Mouse (Mus musculus) brain, embryonic 18.5 days (tissue): ENCODE measurements at regions not wholly inside any gene's neighbourhood (a gene's known extent, or its start where the extent isn't known, plus 50 kb on each side); places are given as distances from the start of the nearest gene placed in this dataset.

Experiments
- DNase-seq: peaks from one replicate; pipeline ENCODE4 v3.0.0-alpha.2; 2012; ENCODE audit warnings: low read depth, low spot score

DNA sequence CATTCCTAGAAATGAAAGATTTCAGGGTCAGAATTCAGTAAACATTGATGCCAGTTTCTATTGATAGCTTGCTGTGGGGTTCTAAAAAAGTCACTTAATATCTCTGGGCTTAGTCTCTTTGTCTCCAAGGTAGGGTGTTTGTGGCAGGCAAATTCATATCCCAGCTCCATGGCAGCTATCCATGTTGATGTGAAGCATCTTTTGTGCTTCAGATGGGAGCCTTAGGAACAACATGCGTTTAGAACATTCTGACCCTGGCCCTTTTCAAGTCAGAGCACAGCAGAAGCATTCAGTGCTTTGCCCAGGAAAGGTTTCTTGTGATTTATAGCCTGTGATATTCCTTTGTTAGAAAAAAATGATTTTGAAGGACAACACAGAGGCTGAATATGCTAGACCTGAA, 215.0 kb downstream of the Ppp4r2 start:
- DNase-seq, result no peak

DNA sequence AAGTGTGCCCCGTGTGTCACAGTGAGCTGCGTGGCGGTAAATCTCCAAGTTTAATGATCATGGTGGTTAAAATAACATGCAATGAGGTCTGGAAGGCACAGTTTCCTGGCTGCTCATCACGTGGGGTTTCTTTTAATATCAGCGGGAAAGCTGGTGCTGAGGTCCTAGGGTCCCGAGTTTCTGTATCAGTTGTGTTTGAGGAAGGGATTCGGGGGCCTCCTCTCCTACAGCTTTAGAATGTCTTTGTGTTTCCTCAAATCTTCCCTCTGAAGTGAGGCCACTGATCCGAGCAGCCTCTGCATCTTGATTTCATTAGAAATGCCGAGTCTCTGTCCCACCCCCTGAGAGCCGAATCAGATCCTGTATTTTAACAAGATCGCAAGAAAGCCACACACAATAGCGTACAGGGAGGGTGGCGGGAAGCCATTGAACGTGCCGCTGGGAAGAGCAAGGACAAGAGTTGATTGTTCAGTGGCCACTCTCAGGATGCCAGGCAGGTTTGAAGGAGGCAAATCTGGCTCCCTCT, 215.5 kb downstream of the Ppp4r2 start:
- DNase-seq, result no peak

DNA sequence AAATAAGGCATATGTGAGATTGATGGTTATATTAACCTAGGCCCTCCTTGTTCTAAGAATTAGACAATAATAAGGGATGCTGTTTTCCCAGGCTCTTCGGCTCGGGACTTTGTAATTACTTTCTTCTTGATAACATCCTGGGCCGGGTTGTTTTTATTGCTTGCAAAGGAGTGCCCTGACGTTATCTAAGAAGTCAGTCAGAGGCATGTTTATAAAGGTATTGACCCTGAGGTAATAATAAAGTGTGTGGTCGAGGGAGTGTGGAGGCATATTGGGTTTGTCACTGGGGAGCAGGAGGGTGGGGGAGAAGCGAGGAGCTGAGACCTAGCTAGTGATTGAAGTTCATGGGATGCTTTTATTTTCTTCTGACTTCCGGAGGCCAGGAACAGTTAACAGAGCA, 221.5 kb downstream of the Ppp4r2 start:
- DNase-seq, result no peak

DNA sequence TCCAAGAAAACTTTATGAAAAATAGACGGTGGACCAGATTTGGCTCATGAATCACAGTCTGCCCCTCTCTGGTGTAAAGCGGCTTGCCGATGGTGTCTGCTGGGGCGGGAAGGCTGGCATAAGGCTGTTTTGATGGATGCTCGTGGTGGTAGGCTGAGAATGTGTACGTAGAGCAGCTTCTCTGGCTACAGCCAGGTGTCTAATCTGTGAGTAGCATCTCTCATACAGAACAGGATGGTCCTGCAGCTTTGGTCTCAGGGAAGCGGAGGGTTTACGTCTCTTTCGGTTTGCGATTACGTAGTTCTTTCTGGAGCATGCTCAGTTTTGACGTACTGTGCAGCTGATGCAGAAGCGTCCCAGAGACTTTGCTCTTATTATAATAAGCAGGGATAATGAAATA, 222.9 kb downstream of the Ppp4r2 start:
- DNase-seq, result no peak

DNA sequence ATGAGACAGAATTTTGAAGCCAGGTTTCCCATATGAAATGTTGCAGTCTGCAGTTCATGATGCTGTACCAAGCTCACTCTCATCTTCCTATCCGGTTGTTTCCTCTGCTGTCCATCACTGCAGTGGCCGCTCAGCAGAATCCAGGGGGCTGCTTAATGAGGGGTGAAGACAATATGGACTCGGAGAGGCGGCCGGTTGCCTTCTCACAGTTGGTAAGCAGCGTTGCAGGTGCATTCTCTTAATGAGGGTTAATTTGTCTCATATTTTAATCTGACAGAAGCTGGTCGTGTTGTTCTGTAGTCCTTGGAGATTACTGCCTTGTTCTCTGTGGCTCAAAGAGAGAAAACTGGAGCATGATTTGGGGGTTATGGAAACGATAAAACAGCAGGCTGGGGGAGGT, 225.6 kb downstream of the Ppp4r2 start:
- DNase-seq, result no peak

DNA sequence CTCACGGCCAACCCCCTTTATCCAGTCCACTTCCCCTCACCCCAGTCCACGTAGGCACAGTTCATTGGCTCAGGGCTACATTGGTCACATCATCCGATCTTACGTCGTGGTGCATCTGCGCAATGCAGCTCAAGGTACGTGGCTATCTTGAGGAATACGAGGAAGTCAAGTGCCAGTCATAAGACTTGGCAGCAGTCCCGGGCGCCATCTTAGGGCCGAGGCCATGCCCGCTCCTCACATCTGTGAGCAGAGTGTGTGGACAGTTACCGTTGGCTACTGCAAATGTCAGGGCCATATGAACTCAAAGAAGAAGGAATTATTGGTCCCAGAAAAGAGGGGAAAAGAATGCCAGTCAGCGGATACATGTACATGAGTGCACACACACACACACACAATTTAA, 228.8 kb downstream of the Ppp4r2 start:
- DNase-seq, result no peak

DNA sequence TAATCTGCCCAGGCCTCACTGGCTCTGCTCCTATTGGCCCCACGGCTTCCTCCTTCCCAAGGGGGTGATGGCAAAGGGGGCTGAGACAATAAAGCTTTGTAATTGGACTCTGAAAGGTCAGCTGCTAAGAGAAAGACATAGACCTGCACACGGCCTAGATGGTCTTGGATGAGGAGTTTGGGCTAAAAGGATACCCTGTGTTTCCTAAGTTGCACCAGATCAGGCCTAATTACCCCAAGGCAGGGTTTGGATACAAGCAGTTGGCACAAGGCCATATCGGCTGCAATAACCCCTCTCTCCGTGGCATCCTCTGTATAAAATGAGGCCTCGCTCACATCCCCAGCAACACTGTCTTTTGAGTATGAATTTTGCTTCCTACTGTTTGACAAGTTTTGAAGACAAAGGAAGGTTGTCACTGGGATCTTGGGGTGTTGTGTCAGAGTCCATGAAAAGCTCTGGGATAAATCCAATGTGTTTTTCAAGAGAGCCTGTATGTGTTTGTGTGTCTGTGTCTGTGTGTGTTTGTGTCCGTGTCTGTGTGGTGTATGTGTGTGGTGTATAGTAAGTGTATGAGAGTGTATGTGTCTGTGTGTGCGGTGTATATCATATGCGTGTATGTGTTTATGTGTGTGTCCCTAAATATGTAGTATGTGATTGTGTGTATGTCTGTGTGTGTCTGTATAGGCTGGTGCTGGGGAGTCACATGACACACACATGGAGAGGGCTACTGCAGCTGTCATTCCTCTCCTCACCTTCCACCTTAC, 242.5 kb downstream of the Ppp4r2 start:
- DNase-seq, result no peak

DNA sequence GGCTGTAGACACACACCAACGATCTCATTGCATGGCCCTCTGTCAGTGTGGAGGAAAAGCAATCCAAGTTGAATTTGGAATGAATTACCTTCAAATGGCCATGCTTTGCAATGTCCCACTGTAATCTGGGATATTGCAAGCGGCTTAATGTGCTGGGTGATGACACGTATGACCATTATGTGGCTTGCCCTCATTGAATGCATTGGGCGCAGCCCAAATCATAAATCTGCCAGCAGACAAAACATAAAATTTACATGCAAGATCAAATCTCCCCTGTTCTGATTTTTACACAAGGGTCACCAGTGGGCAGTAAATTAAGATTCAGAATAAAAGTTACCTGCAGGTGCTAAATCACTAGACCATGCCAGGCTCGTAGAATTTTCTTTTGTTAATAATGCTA, 244.9 kb downstream of the Ppp4r2 start:
- DNase-seq, result no peak

DNA sequence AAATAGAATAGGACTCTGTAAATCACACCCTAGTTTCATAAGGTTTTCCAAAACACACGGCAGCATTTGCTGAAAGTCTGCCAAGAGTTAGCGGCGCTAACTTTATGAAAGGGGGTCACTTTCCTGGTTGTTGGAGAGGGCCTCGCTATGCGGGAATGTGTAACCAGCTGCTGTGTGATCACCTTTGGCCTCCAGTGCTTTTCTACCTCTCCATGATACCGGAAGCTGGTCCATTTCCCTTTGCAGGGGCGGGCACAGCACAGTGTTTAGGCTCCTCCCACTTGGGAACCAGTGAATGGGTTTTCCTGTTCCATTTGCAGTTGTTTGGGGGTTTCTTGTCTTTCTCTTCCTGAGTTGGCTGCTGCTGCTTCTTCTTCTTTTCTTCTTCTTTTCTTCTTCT, 250.3 kb downstream of the Ppp4r2 start:
- no peak for DNase-seq

DNA sequence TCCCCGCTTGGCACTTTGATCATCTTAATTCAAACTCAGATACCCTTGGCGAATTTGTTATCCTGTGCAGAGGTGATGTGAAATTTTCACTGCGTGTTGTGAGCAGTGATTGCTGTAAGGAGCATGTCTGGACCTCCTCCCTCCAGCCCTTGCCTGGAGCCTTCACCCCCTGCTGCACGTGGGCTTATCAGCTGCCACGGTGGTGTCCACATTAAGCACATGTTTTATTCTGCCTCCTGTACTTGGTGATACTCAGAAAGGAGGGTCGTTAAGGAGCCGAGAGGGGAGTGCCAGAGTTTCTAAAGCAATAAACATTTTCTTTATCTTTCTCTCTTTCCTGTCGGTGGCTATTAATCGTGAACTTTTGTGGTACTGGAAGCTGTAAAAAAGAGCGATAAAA, 258.8 kb downstream of the Ppp4r2 start:
- DNase-seq, result no peak
